Mouse (Mus musculus) left cerebral cortex, adult 2 months (tissue): ENCODE measurements around the gene Ldb2. TPM values are rescaled to one million over a fixed set of nuclear protein-coding genes. Genes with fewer than 3 reads are reported as not detected.

Source experiments
- DNase-seq, 2 experiments: peaks; one replicate each; pipeline ENCODE4 v3.0.0; 2021 to 2022; ENCODE audit warnings: low spot score in 2 of 2, mixed read lengths in 1 of 2; ENCODE audit errors: extremely low spot score in 1 of 2
- H3K27ac ChIP-seq: fragments of 200-600 bp; 2 replicates; pipeline ENCODE4 v1.8.1; 2022
- H3K4me3 ChIP-seq: fragments of 200-600 bp; 2 replicates; pipeline ENCODE4 v1.8.1; 2022
- CTCF ChIP-seq: fragments of 200-600 bp; IDR thresholded peaks from 2 replicates; pipeline ENCODE4 v1.8.1; 2022; ENCODE audit warnings: antibody characterized with exemption, mild to moderate bottlenecking, moderate library complexity
- intact Hi-C: fragments of 180-260 bp; cut with DNase I; formaldehyde crosslinking; loops from one replicate; pipeline ENCODE4 v1.15.1; 2025
- total RNA-seq, 2 experiments: library from RNA; stranded (reverse); gene quantifications; 2 replicates each; pipeline ENCODE4 v1.2.3; 2021

The Ldb2 gene
- total RNA-seq, 2 experiments from 2014 or later, result 52.5 to 60.4 TPM

DNA sequence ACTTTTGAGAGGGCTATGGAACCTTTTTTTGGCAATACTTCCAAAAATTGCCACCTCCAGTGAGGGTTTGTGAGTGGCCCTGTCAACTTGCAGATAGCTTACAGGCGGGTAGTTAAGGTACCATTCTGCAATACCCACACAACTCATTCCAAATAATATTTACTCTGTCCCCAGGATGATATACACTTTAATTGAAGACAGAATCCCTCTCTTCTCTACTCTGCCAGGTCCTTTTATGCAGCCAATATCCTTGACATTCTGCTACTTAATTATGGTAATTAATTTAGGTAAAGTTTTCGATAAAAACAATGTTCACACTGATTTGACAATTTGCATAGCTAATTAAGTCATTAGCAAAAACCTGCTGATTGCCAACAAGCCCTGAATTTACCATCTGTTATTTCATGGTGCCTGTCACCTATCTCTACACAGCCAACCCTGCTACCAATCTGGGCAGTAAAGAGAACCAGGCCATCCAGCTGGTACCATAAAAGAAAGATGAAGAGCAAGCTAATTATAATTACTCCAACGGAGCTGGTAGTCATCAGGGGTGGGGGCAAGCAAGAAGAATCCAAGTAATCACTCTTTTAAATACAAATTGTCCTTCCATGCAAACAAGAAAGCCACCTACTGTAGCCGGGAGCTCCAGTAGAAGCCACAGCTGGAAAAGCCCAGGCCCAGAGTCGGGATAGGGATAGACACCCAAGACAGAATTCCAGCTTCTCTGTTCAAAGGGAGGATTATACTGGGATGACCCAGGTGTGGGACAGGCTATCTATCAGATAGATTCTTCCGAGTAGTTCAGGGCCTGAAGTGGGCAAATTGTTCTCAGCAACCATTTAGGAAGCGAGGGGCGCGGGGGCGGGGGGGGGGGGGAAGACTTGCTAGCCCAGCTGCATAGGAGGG lies 325.4 kb downstream of the Ldb2 start:
- TF ChIP-seq CTCF, result no peak
- intact Hi-C loops, result loop anchor here (10.0 kb wide), 1 partner anchor 169 kb away; no protein-coding TSS in a partner anchor
- no peak overlapping the region for H3K4me3 ChIP-seq
- no peak overlapping the region for H3K27ac ChIP-seq
- no peak for DNase-seq

- intact Hi-C loops, result loop anchor here (5.0 kb wide), 1 partner anchor 53 kb away; no protein-coding TSS in a partner anchor
- TF ChIP-seq CTCF, result no peak
- DNase-seq, result no peak
- Histone ChIP-seq H3K27ac (peak overlapping the region; percentile 45; the same call in 1 of the 2 replicates), H3K4me3 (no peak overlapping the region)
Measured at GRCm38 (mm10) chr5:44465238-44465637, 334.2 kb downstream of the Ldb2 start.
